Mouse (Mus musculus): ENCODE measurements at regions not wholly inside any gene's neighbourhood (a gene's known extent, or its start where the extent isn't known, plus 50 kb on each side); places are given as distances from the start of the nearest gene placed in this dataset.

GRCm38 (mm10) chr2:139276581-139276980 is 217.1 kb upstream of the Sptlc3 start:
- no peak for TF ChIP-seq CTCF (IDR thresholded peaks at IDR 0.05)
- no peak for DNase-seq
- no peak overlapping the region for H3K27ac ChIP-seq
- intact Hi-C loops (cut with DNase I): no loop called here
- H3K4me3 ChIP-seq: no peak overlapping the region

GRCm38 (mm10) chr2:139277571-139277970 is 216.1 kb upstream of the Sptlc3 start:
- no peak for DNase-seq
- intact Hi-C loops (cut with DNase I): no loop called here
- Histone ChIP-seq H3K27ac (no peak overlapping the region), H3K4me3 (no peak overlapping the region)
- no peak for TF ChIP-seq CTCF (IDR thresholded peaks at IDR 0.05)

- H3K4me3 ChIP-seq: no peak overlapping the region
- intact Hi-C loops (cut with DNase I): no loop called here
- no peak for DNase-seq
- TF ChIP-seq CTCF (IDR thresholded peaks at IDR 0.05): no peak
- no peak overlapping the region for H3K27ac ChIP-seq
These were observed 212.7 kb upstream of the Sptlc3 start for GRCm38 (mm10) chr2:139281056-139281455.

DNA sequence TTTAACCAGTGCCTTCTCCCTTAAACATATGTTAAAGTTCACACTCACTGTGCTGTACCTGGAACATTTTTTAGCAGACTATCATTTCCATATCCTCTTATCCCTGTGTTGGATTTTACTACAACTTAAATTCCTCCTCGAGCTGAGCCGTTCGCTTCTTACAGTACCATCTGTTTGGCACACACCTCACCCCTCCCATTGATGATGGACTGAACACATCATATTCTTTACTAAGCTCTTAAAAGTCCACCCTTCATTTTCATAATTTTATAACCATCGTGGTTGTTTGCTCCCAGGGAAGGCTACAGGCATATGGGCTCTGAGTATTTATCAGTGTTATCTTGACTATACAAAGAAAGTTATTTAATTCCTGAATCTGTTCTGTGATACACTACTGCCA is 209.4 kb upstream of the Sptlc3 start:
- Histone ChIP-seq H3K4me3 (no peak overlapping the region), H3K27ac (no peak overlapping the region)
- intact Hi-C loops (cut with DNase I): no loop called here
- TF ChIP-seq CTCF (IDR thresholded peaks at IDR 0.05): no peak
- no peak for DNase-seq

- no peak overlapping the region for H3K4me3 ChIP-seq
- intact Hi-C loops (cut with DNase I): no loop called here
- no peak for DNase-seq
- no peak for TF ChIP-seq CTCF (IDR thresholded peaks at IDR 0.05)
- H3K27ac ChIP-seq: no peak overlapping the region
These were observed 207.3 kb upstream of the Sptlc3 start for GRCm38 (mm10) chr2:139286446-139286845.

- no peak for DNase-seq
- TF ChIP-seq CTCF (IDR thresholded peaks at IDR 0.05): no peak
These were observed 195.1 kb upstream of the Sptlc3 start for GRCm38 (mm10) chr2:139298541-139299152.

DNA sequence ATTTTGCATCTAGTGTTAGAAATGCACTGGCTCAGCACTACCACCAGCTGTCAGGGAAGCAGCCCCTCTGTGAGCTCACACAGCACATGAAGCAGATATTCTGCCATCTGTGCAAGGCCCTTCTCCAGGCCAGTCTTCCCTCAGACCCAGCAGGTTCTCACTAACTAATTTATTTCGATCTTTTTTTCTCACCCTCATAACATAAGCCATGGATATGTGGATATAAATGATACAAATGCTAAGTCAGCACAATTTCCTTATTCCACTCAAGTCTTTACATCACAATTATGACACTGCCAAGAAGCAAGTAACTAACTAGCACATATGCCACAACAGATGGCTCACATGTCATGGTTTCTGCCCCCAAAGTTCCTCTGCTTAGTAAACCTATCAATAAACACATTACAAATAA is 182.3 kb upstream of the Sptlc3 start:
- Histone ChIP-seq H3K27ac (no peak overlapping the region), H3K4me3 (no peak overlapping the region)
- DNase-seq: no peak
- intact Hi-C loops (cut with DNase I): no loop called here
- no peak for TF ChIP-seq CTCF (IDR thresholded peaks at IDR 0.05)

More at GRCm38 (mm10) chr2:139298541-139299152, 195.1 kb upstream of the Sptlc3 start:
- Histone ChIP-seq H3K4me3 (no peak overlapping the region), H3K27ac (no peak overlapping the region)
- intact Hi-C loops (cut with DNase I): no loop called here

DNA sequence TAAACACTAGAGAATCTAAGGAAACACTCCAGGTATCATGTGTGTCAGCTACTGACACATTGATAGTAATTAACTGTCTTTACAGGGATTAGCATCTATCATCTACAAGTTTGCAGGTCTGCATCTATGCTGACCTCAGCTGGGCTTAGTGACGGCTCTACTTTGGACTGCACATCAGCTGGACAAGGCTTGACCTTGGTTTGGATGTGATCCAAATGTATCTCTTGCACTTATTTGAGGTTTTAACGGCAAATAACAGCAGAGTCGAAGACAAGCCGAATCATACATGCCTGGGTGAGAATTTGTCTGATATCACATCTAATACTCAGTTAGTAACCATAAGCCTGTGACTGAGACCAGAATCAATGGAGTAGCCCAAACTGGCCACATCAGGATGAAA is 181.7 kb upstream of the Sptlc3 start:
- Histone ChIP-seq H3K27ac (no peak overlapping the region), H3K4me3 (no peak overlapping the region)
- DNase-seq: no peak
- intact Hi-C loops (cut with DNase I): no loop called here
- TF ChIP-seq CTCF (IDR thresholded peaks at IDR 0.05): no peak

DNA sequence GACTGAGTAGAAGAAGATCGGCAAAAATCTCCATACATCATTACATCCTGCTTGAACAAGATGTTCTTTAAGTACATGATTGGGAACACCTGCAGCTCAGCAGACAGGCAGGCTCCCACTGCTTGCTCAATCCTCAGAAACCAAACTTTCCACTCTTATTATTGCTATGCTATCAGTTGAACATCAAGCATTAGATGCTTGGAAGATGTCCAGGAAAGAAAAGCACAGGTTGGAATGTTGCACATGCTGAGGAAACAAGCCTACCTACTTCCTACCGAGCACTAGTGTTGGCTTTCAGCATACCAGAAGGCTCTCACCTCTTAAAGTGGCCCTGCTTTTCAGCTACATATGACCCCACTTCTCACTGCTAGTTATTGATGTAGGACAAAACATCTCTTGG is 171.2 kb upstream of the Sptlc3 start:
- no peak overlapping the region for H3K4me3 ChIP-seq
- no peak overlapping the region for H3K27ac ChIP-seq
- no peak for TF ChIP-seq CTCF (IDR thresholded peaks at IDR 0.05)
- no peak for DNase-seq
- intact Hi-C loops (cut with DNase I): no loop called here

- DNase-seq: no peak
- no peak for TF ChIP-seq CTCF (IDR thresholded peaks at IDR 0.05)
- no peak overlapping the region for H3K4me3 ChIP-seq
- intact Hi-C loops (cut with DNase I): no loop called here
- H3K27ac ChIP-seq: no peak overlapping the region
These were observed 168.2 kb upstream of the Sptlc3 start for GRCm38 (mm10) chr2:139325501-139325900.

DNA sequence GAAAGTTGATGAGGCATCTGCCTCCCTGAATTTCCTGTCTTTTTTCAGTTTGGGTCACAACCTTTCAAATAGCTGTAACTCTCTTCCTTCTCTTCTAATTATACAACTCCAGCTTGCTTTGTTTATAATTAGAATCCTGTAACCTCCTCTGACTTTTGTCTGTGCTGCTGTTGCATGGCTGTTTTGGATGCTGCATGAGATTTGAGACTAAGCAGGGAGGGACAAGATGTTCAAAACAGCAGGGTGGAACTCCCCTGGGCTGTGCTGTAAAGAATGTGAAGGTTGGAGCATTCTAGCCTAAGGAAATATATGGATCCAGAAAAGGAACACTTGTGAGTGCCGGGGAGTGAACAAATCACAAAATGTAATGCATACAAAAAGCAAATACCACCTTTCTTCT is 159.0 kb upstream of the Sptlc3 start:
- H3K27ac ChIP-seq: no peak overlapping the region
- no peak for DNase-seq
- TF ChIP-seq CTCF (IDR thresholded peaks at IDR 0.05): no peak
- no peak overlapping the region for H3K4me3 ChIP-seq
- intact Hi-C loops (cut with DNase I): no loop called here

GRCm38 (mm10) chr2:139338240-139338639 is 155.5 kb upstream of the Sptlc3 start:
- intact Hi-C loops (cut with DNase I): no loop called here
- no peak overlapping the region for H3K4me3 ChIP-seq
- no peak for TF ChIP-seq CTCF (IDR thresholded peaks at IDR 0.05)
- no peak for DNase-seq
- no peak overlapping the region for H3K27ac ChIP-seq

DNA sequence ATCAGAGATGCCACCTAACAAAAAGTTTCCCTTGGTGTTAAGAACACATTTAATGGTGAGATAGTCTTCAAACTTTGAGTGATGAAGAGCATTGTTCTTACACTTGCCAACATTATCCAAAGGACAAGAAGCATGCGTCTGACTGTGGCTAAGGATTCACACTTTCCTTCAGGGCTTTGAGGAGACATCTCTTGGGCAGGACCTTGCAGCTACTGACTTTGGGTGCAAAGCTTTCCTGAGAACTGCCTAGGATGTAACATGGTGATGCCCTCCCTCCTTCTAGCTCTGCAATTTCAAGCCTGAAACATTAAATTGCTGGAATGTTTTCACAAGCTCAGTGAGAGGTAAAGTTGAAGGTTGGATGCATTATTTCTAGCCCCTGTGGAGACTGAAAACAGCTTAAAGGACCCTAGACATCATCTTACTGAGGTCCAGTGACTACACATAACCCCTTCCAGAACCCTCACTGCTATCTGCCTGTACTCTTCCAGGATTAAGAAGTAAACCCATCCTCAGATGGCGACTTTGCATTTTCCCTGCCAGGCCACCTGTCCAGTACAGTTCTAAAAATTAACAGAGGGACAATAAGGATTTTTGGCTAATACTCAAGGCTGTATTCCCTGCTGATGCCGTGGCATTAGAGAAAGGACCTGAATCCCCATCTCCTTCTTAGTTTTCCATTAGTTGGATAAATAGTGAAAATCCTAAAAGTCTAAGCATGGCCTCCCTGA is 137.3 kb upstream of the Sptlc3 start:
- no peak for TF ChIP-seq CTCF (IDR thresholded peaks at IDR 0.05)
- H3K27ac ChIP-seq: no peak overlapping the region
- H3K4me3 ChIP-seq: no peak overlapping the region
- no peak for DNase-seq
- intact Hi-C loops (cut with DNase I): no loop called here

Measured in gastrocnemius, adult 2 months (tissue).